Mouse (Mus musculus): Measurements from ENCODE around the gene Map1b. TPM values are rescaled to one million over a fixed set of nuclear protein-coding genes. Genes with fewer than 3 reads are reported as not detected.

Gene Map1b
- polyA plus RNA-seq, 1 experiment from 2014 or later: 10.1 TPM

DNA sequence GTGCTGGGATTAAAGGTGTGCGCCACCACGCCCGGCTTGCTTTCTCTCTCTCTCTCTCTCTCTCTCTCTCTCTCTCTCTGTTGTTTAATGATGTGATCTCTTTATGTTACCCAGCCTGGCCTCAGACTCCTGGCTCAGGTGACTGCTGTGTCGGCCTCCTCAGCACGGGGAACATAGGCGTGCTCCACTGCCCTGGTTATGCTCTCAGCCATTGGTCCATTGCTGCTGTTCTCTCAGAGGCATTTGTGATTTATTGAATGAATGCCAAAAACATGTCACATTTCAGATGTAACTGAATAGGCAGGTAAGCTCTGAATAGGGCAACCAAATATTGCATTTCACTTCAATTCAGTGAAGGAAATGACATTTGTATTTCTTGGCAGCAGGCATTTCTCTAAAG lies 130.4 kb downstream of the Map1b start:
- CTCF ChIA-PET: no interaction called here
- in situ Hi-C loops (cut with MboI; ENCODE audit: low pct_unique_long_range_greater_than_20kb): no loop called here

GRCm38 (mm10) chr13:99384555-99385203 lies 131.7 kb downstream of the Map1b start:
- in situ Hi-C loops (cut with MboI; ENCODE audit: low pct_unique_long_range_greater_than_20kb): no loop called here
- CTCF ChIA-PET: no interaction called here
- ATAC-seq (peak; percentile 65), DNase-seq (ENCODE audit: low read depth, low spot score) (no peak)
- TF ChIP-seq CTCF (IDR thresholded peaks at IDR 0.05): no peak
- H3K27me3 ChIP-seq: no peaks in the 10 kb centered on the region
- POLR2A ChIA-PET: interaction anchor here (0.7 kb wide), 1 partner anchor 13 kb away, joined by 4 read pairs; no protein-coding TSS in a partner anchor

More for the DNA sequence above, 130.4 kb downstream of the Map1b start:
- TF ChIP-seq CTCF (IDR thresholded peaks at IDR 0.05): no peak
- ATAC-seq: no peak
- POLR2A ChIA-PET: interaction anchor here (0.6 to 0.7 kb wide), 2 partner anchors 11 to 98 kb away, joined by 3 to 4 read pairs; no protein-coding TSS in a partner anchor
- no peak for DNase-seq (ENCODE audit: low read depth, low spot score)
- H3K27me3 ChIP-seq: no peaks in the 10 kb centered on the region

- no peak for ATAC-seq
- CTCF ChIA-PET: no interaction called here
- no peaks in the 10 kb centered on the region for H3K27me3 ChIP-seq
- POLR2A ChIA-PET: no interaction called here
- in situ Hi-C loops (cut with MboI; ENCODE audit: low pct_unique_long_range_greater_than_20kb): no loop called here
- no peak for TF ChIP-seq CTCF (IDR thresholded peaks at IDR 0.05)
- DNase-seq (ENCODE audit: low read depth, low spot score): no peak
Measured at GRCm38 (mm10) chr13:99382373-99382772, 134.0 kb downstream of the Map1b start.

DNA sequence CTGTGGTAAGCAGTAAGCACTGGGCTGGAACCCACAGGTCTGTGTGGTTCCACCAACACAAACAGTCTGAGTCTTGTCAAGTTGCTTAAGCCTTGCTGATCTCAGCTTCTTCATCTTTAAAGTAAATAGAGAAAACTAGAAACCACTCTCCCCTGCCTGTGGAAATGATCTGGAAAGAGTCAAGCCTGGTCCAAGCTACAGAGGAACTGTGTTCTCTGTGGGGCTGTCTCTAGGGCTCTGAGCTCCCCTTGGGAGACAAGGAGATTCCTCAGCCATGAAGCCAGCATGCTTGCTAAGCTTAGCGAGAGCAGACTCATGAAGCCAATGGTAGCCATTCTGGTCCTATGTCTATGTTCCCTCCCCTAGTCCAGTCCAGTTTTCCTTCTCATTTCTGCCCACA lies 138.1 kb downstream of the Map1b start:
- in situ Hi-C loops (cut with MboI; ENCODE audit: low pct_unique_long_range_greater_than_20kb): loop anchor here (5.0 kb wide), 2 partner anchors 134 to 464 kb away; no protein-coding TSS in a partner anchor
- no peak for TF ChIP-seq CTCF (IDR thresholded peaks at IDR 0.05)
- ChIA-PET CTCF (interaction anchor here (0.6 to 2.5 kb wide), 6 partner anchors 12 to 464 kb away, joined by 3 to 9 read pairs (median 4); no protein-coding TSS in a partner anchor), POLR2A (no interaction called here)
- no peak for DNase-seq (ENCODE audit: low read depth, low spot score)
- peak; percentile 82 for ATAC-seq
- no peaks in the 10 kb centered on the region for H3K27me3 ChIP-seq

- CTCF ChIA-PET: interaction anchor here (1.3 to 2.5 kb wide), 3 partner anchors 13 to 460 kb away, joined by 3 to 9 read pairs (median 4); no protein-coding TSS in a partner anchor
- POLR2A ChIA-PET: no interaction called here
- ATAC-seq (no peak), DNase-seq (ENCODE audit: low read depth, low spot score) (no peak)
- in situ Hi-C loops (cut with MboI; ENCODE audit: low pct_unique_long_range_greater_than_20kb): loop anchor here (5.0 kb wide), 2 partner anchors 135 to 465 kb away; no protein-coding TSS in a partner anchor
- no peaks in the 10 kb centered on the region for H3K27me3 ChIP-seq
- no peak for TF ChIP-seq CTCF (IDR thresholded peaks at IDR 0.05)
Measured at GRCm38 (mm10) chr13:99377055-99377454, 139.3 kb downstream of the Map1b start.

GRCm38 (mm10) chr13:99375550-99375949 lies 140.8 kb downstream of the Map1b start:
- in situ Hi-C loops (cut with MboI; ENCODE audit: low pct_unique_long_range_greater_than_20kb): loop anchor here (5.0 kb wide), 2 partner anchors 137 to 467 kb away; no protein-coding TSS in a partner anchor
- ChIA-PET CTCF (interaction anchor here (0.6 to 1.9 kb wide), 27 partner anchors 8 to 489 kb away, joined by 3 to 20 read pairs (median 4); no protein-coding TSS in a partner anchor), POLR2A (no interaction called here)
- ATAC-seq: no peak
- DNase-seq (ENCODE audit: low read depth, low spot score): no peak
- no peaks in the 10 kb centered on the region for H3K27me3 ChIP-seq
- peak; percentile 93 for TF ChIP-seq CTCF (IDR thresholded peaks at IDR 0.05)

DNA sequence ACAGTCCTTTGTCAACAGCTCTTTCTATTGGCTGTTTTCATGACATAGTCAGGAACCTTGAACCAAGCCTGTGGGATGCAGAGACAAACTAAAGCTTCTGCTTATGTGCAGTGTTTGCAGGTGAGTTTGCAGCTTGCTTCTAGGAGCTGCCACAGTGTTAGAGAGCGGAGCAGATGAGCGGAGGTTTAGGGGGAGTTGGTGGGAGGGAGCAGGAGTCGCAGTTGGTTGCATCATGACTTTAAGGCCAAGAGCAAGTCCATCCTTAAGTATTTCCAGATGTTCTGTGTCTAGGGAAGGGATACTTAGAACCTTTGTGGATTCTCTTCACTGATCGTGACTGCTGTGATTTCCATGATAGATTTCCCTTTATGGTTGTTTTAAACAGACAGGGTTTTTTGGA lies 142.1 kb downstream of the Map1b start:
- no peak for ATAC-seq
- CTCF ChIA-PET: interaction anchor here (1.3 kb wide), 1 partner anchor 490 kb away, joined by 4 read pairs; no protein-coding TSS in a partner anchor
- no peak for TF ChIP-seq CTCF (IDR thresholded peaks at IDR 0.05)
- in situ Hi-C loops (cut with MboI; ENCODE audit: low pct_unique_long_range_greater_than_20kb): loop anchor here (25.0 kb wide), 1 partner anchor 588 kb away; no protein-coding TSS in a partner anchor
- no peak for DNase-seq (ENCODE audit: low read depth, low spot score)
- POLR2A ChIA-PET: interaction anchor here (1.3 kb wide), 1 partner anchor 9 kb away, joined by 3 read pairs; no protein-coding TSS in a partner anchor
- H3K27me3 ChIP-seq: no peaks in the 10 kb centered on the region

- no peak for ATAC-seq
- H3K27me3 ChIP-seq: no peaks in the 10 kb centered on the region
- no peak for DNase-seq (ENCODE audit: low read depth, low spot score)
- POLR2A ChIA-PET: interaction anchor here (1.3 kb wide), 1 partner anchor 9 kb away, joined by 3 read pairs; no protein-coding TSS in a partner anchor
- CTCF ChIA-PET: no interaction called here
- no peak for TF ChIP-seq CTCF (IDR thresholded peaks at IDR 0.05)
- in situ Hi-C loops (cut with MboI; ENCODE audit: low pct_unique_long_range_greater_than_20kb): loop anchor here (25.0 kb wide), 1 partner anchor 589 kb away; no protein-coding TSS in a partner anchor
Measured at GRCm38 (mm10) chr13:99373684-99374083, 142.7 kb downstream of the Map1b start.

Other genes with a start within 250 kb of the Map1b start
- 37.3 TPM for gene Ptcd2, start 171.8 kb downstream of the Map1b start, polyA plus RNA-seq (2021)
- gene Mrps27, start 171.8 kb downstream of the Map1b start, polyA plus RNA-seq (2021): 37.7 TPM